Mouse (Mus musculus) CH12.LX (cell line): Measurements from ENCODE around the gene Dlk1.

Source experiments
- BHLHE40 ChIP-seq: IDR thresholded peaks from 2 replicates; pipeline ENCODE4 v1.6.1; 2011; ENCODE audit warnings: mild to moderate bottlenecking, low read depth, low read length, improper control_type of control experiment
- EP300 ChIP-seq: IDR thresholded peaks from 2 replicates; pipeline ENCODE4 v1.6.1; 2011; ENCODE audit warnings: low read length, improper control_type of control experiment
- POLR2A ChIP-seq: IDR thresholded peaks from 2 replicates; pipeline ENCODE4 v1.6.1; 2011; ENCODE audit warnings: low read depth, mild to moderate bottlenecking, improper control_type of control experiment, low read length
- ZNF384 ChIP-seq: IDR thresholded peaks from 2 replicates; pipeline ENCODE4 v1.6.1; 2012; ENCODE audit warnings: low read depth, low read length, improper control_type of control experiment, inconsistent platforms

DNA sequence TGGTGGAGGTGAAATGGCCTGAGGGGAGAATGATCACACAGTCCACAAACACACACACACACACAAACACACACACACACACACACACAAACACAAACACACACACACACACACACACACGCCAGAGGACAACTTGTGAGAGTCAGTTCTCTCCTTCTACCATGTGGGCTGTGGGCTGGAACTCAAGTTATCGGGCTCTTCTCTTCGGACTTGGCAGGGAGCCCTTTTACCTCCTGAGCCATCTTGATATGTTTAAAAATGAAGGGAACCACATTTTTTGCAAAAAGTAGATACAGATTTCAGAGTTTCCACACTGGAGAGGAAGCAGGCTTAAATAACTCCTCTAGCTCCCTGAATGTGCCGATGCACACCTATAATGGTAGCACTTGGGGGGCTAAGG, 22.9 kb downstream of the Dlk1 start:
- TF ChIP-seq POLR2A, result no peak
- no peak for TF ChIP-seq EP300
- TF ChIP-seq ZNF384, result no peak
- TF ChIP-seq BHLHE40, result no peak
